Mouse (Mus musculus) small intestine, adult 2 months (tissue): Measurements from ENCODE around the gene Vtcn1. TPM values are rescaled to one million over a fixed set of nuclear protein-coding genes. Genes with fewer than 3 reads are reported as not detected.

Experiments used
- H3K27ac ChIP-seq: fragments of 200-500 bp; 2 replicates; pipeline ENCODE4 v1.5.1; 2012; ENCODE audit warnings: low read depth, low read length, control low read depth, inconsistent platforms; ENCODE audit not compliant: insufficient read depth
- H3K27me3 ChIP-seq: fragments of 200-500 bp; 2 replicates; pipeline ENCODE4 v1.6.1; 2012; ENCODE audit warnings: mild to moderate bottlenecking, moderate library complexity, low read length, inconsistent platforms; ENCODE audit not compliant: control insufficient read depth, insufficient read depth
- H3K36me3 ChIP-seq: fragments of 200-500 bp; 2 replicates; pipeline ENCODE4 v1.6.1; 2012; ENCODE audit warnings: mild to moderate bottlenecking, low read length, control low read depth, inconsistent platforms; ENCODE audit not compliant: control insufficient read depth, insufficient read depth
- H3K4me1 ChIP-seq: fragments of 200-500 bp; 2 replicates; pipeline ENCODE4 v1.6.1; 2012; ENCODE audit warnings: low read length, inconsistent platforms, mixed read lengths; ENCODE audit not compliant: control insufficient read depth, insufficient read depth, insufficient read length
- H3K4me3 ChIP-seq: fragments of 200-500 bp; 2 replicates; pipeline ENCODE4 v1.5.1; 2012; ENCODE audit warnings: low read depth, mild to moderate bottlenecking, control low read depth, inconsistent platforms, low read length, moderate library complexity
- CTCF ChIP-seq: fragments of 200-500 bp; IDR thresholded peaks from 2 replicates; pipeline ENCODE4 v1.5.1; 2012; ENCODE audit warnings: low read depth, mild to moderate bottlenecking, control low read depth, inconsistent platforms, low read length, moderate library complexity, mixed read lengths; ENCODE audit not compliant: insufficient replicate concordance, insufficient read length; ENCODE audit errors: extremely low read depth
- POLR2A ChIP-seq: fragments of 200-500 bp; IDR thresholded peaks from 2 replicates; pipeline ENCODE4 v1.6.1; 2012; ENCODE audit warnings: low read depth, mild to moderate bottlenecking, control low read depth, inconsistent platforms, low read length, moderate library complexity
- WGBS: fragments of 180-500 bp; shearing (Covaris S2); methylation state at CpG from one replicate; pipeline ENCODE4 v1.1.7; 2018; 5-methylcytosine and 5-hydroxymethylcytosine counted together
- polyA plus RNA-seq: library from polyadenylated mRNA; depleted of rRNA; stranded (reverse); fragments of >200 nt; gene quantifications from 2 replicates; pipeline ENCODE4 v1.2.3, GENCODE M21; 2012; rRNA removed

Vtcn1 gene
- polyA plus RNA-seq, 1 experiment: not detected

- Histone ChIP-seq H3K27ac (no peak overlapping the region), H3K36me3 (0 out of 2 replicates have a peak, but pooled peaks cover 1% of the 10 kb centered on the region)
Observed at GRCm38 (mm10) chr3:100932077-100932944, 107.1 kb downstream of the Vtcn1 start.

DNA sequence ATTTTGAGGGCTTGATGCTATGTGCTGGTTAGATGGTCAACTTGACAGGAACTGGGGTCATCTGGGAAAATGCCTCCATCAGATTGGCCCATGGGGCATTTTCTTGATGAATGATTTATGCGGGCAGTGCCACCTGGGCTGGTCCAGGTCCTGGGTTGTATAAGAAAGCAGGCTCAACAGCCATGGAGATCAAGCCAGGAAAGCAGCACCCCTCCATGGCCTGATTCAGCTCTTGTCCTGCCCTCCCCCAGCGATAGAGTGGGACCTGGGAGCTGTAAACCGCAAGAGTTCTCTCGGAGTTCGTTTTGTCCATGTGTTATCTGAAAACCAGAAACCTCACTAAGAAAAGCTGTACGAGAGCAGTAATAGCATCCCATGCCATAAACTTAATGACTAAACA is 110.3 kb downstream of the Vtcn1 start:
- Histone ChIP-seq H3K27me3 (no peaks in the 10 kb centered on the region), H3K4me3 (no peak overlapping the region), H3K4me1 (no peaks in the 10 kb centered on the region; the same call in 1 of the 2 replicates), H3K27ac (no peak overlapping the region), H3K36me3 (peaks cover 6% of the 10 kb centered on the region)
- no peak for TF ChIP-seq CTCF
- no peak for TF ChIP-seq POLR2A
- 83% methylated on average over 6 of the region's 6 CpGs for WGBS

More at GRCm38 (mm10) chr3:100932077-100932944, 107.1 kb downstream of the Vtcn1 start:
- no peaks in the 10 kb centered on the region for H3K27me3 ChIP-seq
- no peak overlapping the region for H3K4me3 ChIP-seq
- TF ChIP-seq POLR2A: no peak
- 72% methylated on average over 11 of the region's 11 CpGs for WGBS
- no peaks in the 10 kb centered on the region; the same call in 1 of the 2 replicates for H3K4me1 ChIP-seq

- Histone ChIP-seq H3K4me1 (no peaks in the 10 kb centered on the region; the same call in 1 of the 2 replicates), H3K27ac (no peak overlapping the region), H3K36me3 (peaks cover 9% of the 10 kb centered on the region), H3K27me3 (no peaks in the 10 kb centered on the region), H3K4me3 (no peak overlapping the region)
- 94% methylated on average over 6 of the region's 6 CpGs for WGBS
- no peak for TF ChIP-seq POLR2A
- TF ChIP-seq CTCF: no peak
Observed at GRCm38 (mm10) chr3:100936201-100936600, 110.9 kb downstream of the Vtcn1 start.

DNA sequence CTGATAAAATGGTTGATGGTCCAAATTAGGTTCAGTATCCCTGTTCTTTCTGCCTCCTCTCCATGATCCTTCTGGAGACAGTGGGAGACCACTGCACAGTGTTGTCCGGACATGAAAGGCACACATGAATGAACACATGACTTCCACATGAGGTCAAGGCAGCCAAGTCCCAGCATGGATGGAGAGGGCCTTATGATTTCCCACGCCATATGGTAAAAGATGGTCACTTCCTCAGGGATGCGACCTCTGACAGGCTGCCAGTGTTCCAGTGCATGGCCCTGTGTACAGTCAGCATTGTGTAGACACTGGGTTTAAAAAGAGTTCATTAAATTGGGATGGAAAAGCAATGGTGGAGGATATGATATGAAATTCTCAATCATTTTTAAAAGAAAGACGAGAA is 113.0 kb downstream of the Vtcn1 start:
- Histone ChIP-seq H3K27me3 (no peaks in the 10 kb centered on the region), H3K27ac (no peak overlapping the region), H3K4me3 (no peak overlapping the region), H3K36me3 (peaks cover 13% of the 10 kb centered on the region), H3K4me1 (no peaks in the 10 kb centered on the region)
- WGBS: 96% methylated on average over 4 of the region's 4 CpGs
- TF ChIP-seq CTCF (no peak), POLR2A (no peak)

DNA sequence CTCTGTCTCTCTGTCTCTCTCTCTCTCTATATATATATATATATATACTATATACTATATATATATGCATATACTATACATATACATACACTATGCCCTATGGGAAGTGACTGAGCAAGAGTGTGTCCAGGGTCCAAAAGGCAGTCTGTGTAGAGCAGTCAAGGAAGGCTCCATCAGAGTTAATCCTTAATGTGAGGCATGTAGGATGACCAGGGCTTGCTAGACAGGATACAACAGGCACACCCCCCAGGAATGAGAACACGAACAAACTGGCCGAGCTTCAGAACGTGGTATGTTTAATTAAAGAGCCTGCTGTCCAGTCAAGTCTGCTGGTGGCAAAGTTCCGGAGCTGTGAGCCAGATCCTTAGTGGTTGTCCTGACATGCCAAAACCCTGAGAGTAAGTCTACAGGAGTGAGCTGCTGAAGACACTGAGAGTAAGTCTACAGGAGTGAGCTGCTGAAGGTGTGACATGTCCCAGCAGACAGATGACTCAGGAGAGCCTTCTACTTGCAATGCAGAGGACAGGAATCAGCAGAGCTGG is 115.3 kb downstream of the Vtcn1 start:
- 88% methylated on average over 4 of the region's 4 CpGs for WGBS
- Histone ChIP-seq H3K4me3 (no peak overlapping the region), H3K36me3 (peaks cover 21% of the 10 kb centered on the region), H3K4me1 (no peaks in the 10 kb centered on the region), H3K27ac (no peak overlapping the region), H3K27me3 (no peaks in the 10 kb centered on the region)
- no peak for TF ChIP-seq POLR2A
- TF ChIP-seq CTCF: no peak

Other genes starting within 250 kb of the Vtcn1 start
- 26.4 and 31.1 TPM in 2 replicates for gene Man1a2, start 140.0 kb upstream of the Vtcn1 start, polyA plus RNA-seq
- gene Trim45, start 96.7 kb downstream of the Vtcn1 start, polyA plus RNA-seq: 0.46 and 0.82 TPM in 2 replicates
- gene Ttf2, start 144.2 kb downstream of the Vtcn1 start, polyA plus RNA-seq: 0.89 and 1.1 TPM in 2 replicates
- gene Cd101, start 204.1 kb downstream of the Vtcn1 start, polyA plus RNA-seq: 1.2 and 1.8 TPM in 2 replicates